Mouse (Mus musculus) heart, embryonic 13.5 days (tissue): ENCODE results near the gene T2. TPM values are rescaled to one million over a fixed set of nuclear protein-coding genes. Genes with fewer than 3 reads are reported as not detected.

Experiments used
- ATAC-seq: fragments of 200-750 bp; cut with Nextera tagmentation; 2 replicates; pipeline ENCODE4 v1.8.0; 2017; ENCODE audit warnings: moderate TSS enrichment; ENCODE audit not compliant: insufficient number of reproducible peaks, low FRiP score, low TSS enrichment; ENCODE audit errors: extremely low read depth
- H3K27ac ChIP-seq: fragments of 300-500 bp; sonication (generic); replicated peaks from 2 replicates; pipeline ENCODE4 v1.5.1; 2015; ENCODE audit warnings: moderate library complexity, mild to moderate bottlenecking, inconsistent platforms
- H3K27me3 ChIP-seq: fragments of 300-500 bp; sonication (generic); replicated peaks from 2 replicates; pipeline ENCODE4 v1.6.1; 2015; ENCODE audit warnings: mild to moderate bottlenecking, inconsistent platforms
- H3K36me3 ChIP-seq: fragments of 300-500 bp; sonication (generic); 2 replicates; pipeline ENCODE4 v1.6.1; 2015; ENCODE audit warnings: mild to moderate bottlenecking, inconsistent platforms
- H3K4me1 ChIP-seq: fragments of 300-500 bp; sonication (generic); 2 replicates; pipeline ENCODE4 v1.6.1; 2015; ENCODE audit warnings: inconsistent platforms
- H3K4me2 ChIP-seq: fragments of 300-500 bp; sonication (generic); 2 replicates; pipeline ENCODE4 v1.6.1; 2015; ENCODE audit warnings: inconsistent platforms, mild to moderate bottlenecking, moderate library complexity
- H3K4me3 ChIP-seq: fragments of 300-500 bp; sonication (generic); 2 replicates; pipeline ENCODE4 v1.5.1; 2015; ENCODE audit warnings: moderate library complexity, mild to moderate bottlenecking, inconsistent platforms
- H3K9ac ChIP-seq: fragments of 300-500 bp; sonication (generic); 2 replicates; pipeline ENCODE4 v1.6.1; 2015; ENCODE audit warnings: inconsistent platforms, mild to moderate bottlenecking, moderate library complexity
- H3K9me3 ChIP-seq: fragments of 300-500 bp; sonication (generic); 2 replicates; pipeline ENCODE4 v1.6.1; 2016; ENCODE audit warnings: inconsistent platforms
- WGBS: fragments of 180-500 bp; shearing (Covaris S2); methylation state at CpG from one replicate; pipeline ENCODE4 v1.1.7; 2015; ENCODE audit warnings: mixed read lengths; 5-methylcytosine and 5-hydroxymethylcytosine counted together
- polyA plus RNA-seq: library from polyadenylated mRNA; unstranded; fragments of >200 nt; fragmentation: Nextera tagmentation; extraction: Ambion mirVana; gene quantifications from 2 replicates; pipeline ENCODE4 v1.2.1, GENCODE M21; 2015

The T2 gene
- polyA plus RNA-seq, 1 experiment from 2014 or later = 0.83 TPM

DNA sequence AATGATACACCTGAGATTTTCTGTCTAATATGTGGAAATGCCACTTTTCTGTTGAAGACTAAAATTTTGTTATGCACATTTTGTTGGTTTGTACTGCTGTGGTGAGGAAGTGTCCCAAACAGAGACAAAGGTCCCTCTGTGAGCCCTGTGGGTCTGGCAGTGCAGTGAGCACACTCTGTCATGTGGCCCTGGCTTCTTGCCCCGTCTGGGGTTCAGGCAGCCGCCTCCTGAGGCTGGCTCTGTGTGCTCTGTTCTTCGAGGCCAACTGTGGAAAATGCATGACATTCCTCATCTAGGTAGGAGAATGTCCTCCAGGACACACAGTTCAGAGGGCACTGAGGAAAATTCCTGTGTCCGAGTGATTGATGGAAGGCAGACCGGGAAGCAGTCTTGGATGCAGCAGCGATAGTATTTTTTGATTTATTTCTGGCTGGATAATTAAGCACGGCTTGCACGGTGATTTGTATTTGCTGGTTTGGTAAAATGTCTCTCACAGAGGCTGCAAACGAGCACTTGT is 91.9 kb downstream of the T2 start:
- Histone ChIP-seq H3K9me3 (no peaks in the 10 kb centered on the region), H3K9ac (no peak overlapping the region), H3K4me3 (no peak overlapping the region), H3K4me1 (no peaks in the 10 kb centered on the region), H3K36me3 (no peaks in the 10 kb centered on the region), H3K27ac (no peak overlapping the region), H3K27me3 (peaks cover 16% of the 10 kb centered on the region), H3K4me2 (no peak overlapping the region)
- 36% methylated on average over 9 of the region's 9 CpGs for WGBS
- no peak for ATAC-seq

DNA sequence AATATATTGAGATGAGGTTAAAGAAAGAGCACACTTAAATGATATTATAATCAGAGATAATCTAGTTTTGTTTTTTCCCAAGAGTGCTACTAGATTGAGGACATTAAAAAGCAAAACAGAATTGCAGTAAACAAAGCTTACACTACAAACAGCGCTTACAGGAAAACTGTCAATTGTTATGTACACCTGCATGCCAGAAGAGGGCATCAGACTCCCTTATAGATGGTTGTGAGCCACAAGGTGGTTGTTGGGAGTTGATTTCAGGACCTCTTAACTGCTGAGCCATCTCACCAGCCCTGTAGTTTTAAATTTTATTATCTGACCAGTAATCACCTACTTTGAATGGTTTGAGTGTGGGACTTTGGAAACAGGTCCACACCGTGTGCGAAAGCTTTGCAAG is 92.5 kb downstream of the T2 start:
- H3K9me3 ChIP-seq = no peaks in the 10 kb centered on the region
- 68% methylated on average over 3 of the region's 3 CpGs for WGBS
- H3K4me3 ChIP-seq = no peak overlapping the region
- H3K27ac ChIP-seq = no peak overlapping the region
- H3K27me3 ChIP-seq = peaks cover 10% of the 10 kb centered on the region
- H3K4me1 ChIP-seq = no peaks in the 10 kb centered on the region
- no peak for ATAC-seq
- no peak overlapping the region for H3K4me2 ChIP-seq
- H3K9ac ChIP-seq = no peak overlapping the region
- H3K36me3 ChIP-seq = no peaks in the 10 kb centered on the region

DNA sequence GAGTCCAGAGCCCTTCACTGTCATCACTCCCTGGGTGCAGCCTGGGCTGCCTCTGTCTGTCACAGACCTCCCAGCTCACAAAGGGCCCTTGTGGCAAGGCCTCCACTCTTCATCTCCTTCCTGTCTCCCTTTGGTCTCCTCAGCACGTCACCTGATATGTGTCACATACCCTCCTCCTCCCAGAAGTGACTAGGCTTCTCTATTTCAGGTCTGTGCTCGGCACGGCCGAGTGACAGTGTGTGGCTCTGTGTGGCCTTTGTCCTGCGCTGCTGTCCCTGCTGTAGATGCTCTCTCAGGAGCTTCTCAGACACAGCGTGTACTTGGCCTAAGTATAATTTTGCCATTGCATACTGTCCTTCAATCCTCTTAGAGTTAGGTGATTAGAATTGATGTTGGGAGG is 99.4 kb downstream of the T2 start:
- 33% methylated on average over 6 of the region's 6 CpGs for WGBS
- H3K4me2 ChIP-seq = no peak overlapping the region
- H3K36me3 ChIP-seq = no peaks in the 10 kb centered on the region
- no peak for ATAC-seq
- H3K4me1 ChIP-seq = peaks cover 16% of the 10 kb centered on the region
- H3K27me3 ChIP-seq = peaks cover 10% of the 10 kb centered on the region
- no peak overlapping the region for H3K27ac ChIP-seq
- H3K9me3 ChIP-seq = no peaks in the 10 kb centered on the region
- no peak overlapping the region for H3K4me3 ChIP-seq
- no peak overlapping the region for H3K9ac ChIP-seq

GRCm38 (mm10) chr17:8455601-8456000 is 99.8 kb downstream of the T2 start:
- H3K9me3 ChIP-seq = no peaks in the 10 kb centered on the region
- H3K27me3 ChIP-seq = peaks cover 14% of the 10 kb centered on the region
- H3K4me1 ChIP-seq = peaks cover 16% of the 10 kb centered on the region
- no peak overlapping the region for H3K9ac ChIP-seq
- no peak overlapping the region for H3K4me2 ChIP-seq
- ATAC-seq = no peak
- no peaks in the 10 kb centered on the region for H3K36me3 ChIP-seq
- no peak overlapping the region for H3K4me3 ChIP-seq
- WGBS = 54% methylated on average over 7 of the region's 7 CpGs
- no peak overlapping the region for H3K27ac ChIP-seq

DNA sequence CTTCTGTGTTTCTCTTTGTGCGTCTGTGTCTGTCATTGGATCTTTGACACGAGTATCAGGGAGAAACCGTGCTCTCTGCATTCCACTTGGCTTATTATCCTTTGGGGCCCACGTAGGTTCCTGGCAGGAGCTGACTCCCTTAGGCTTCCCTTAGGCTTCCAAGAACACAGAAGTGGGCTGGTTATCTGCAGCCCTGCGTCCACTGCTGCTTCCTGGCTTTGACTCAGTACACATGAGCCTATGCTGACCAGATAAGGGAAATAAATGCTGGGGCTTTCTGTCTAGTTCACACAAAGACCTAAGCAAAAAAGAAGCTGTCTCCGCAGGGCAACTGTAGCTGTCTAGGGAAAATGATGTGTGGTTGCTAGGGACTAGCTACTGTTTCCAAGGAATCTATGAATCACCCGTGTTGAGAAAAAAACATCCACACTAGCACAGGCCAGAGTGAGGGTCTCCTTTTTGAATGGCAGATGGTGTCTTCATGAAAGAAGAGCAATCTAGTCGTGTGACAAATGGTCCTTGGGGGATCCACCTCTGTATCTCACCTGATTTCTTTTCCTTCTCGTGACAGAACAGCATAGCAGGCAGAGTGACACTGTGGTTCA is 101.2 kb downstream of the T2 start:
- ATAC-seq = no peak
- 25% methylated on average over 9 of the region's 9 CpGs for WGBS
- no peak overlapping the region for H3K27ac ChIP-seq

DNA sequence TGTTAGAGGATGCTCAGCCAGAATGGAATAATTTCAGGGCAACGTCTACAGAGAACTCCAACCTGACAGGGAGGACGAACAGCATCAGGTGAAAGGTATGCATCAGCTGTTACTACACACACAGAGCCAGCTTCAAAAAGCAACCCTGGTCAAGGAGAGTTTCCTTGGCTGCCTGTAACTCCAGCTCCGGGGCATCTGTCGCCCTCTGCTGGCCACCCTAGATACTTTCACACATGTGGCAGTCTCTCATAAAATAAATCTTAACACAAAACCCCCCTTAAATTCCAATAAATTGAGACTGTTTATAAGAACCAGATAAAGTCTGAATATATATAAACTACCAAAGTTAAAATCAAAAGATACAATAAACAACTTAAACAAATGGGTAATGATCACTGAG is 105.8 kb downstream of the T2 start:
- Histone ChIP-seq H3K4me2 (no peak overlapping the region), H3K27me3 (peaks cover 56% of the 10 kb centered on the region), H3K27ac (no peak overlapping the region), H3K4me3 (no peak overlapping the region), H3K36me3 (no peaks in the 10 kb centered on the region), H3K9me3 (no peaks in the 10 kb centered on the region), H3K9ac (no peak overlapping the region), H3K4me1 (peaks cover 7% of the 10 kb centered on the region)
- ATAC-seq = no peak
- 7% methylated on average over 4 of the region's 4 CpGs for WGBS

More for the DNA sequence above, 101.2 kb downstream of the T2 start:
- Histone ChIP-seq H3K4me3 (no peak overlapping the region), H3K27me3 (peaks cover 25% of the 10 kb centered on the region), H3K4me2 (peak overlapping the region; percentile 10; the same call in 1 of the 2 replicates), H3K36me3 (no peaks in the 10 kb centered on the region), H3K9ac (no peak overlapping the region), H3K4me1 (peaks cover 16% of the 10 kb centered on the region), H3K9me3 (no peaks in the 10 kb centered on the region)

GRCm38 (mm10) chr17:8463482-8464128 is 107.8 kb downstream of the T2 start:
- no peak overlapping the region for H3K4me2 ChIP-seq
- no peaks in the 10 kb centered on the region for H3K4me1 ChIP-seq
- H3K9ac ChIP-seq = no peak overlapping the region
- no peak for ATAC-seq
- H3K36me3 ChIP-seq = no peaks in the 10 kb centered on the region
- H3K9me3 ChIP-seq = no peaks in the 10 kb centered on the region
- no peak overlapping the region for H3K27ac ChIP-seq
- no peak overlapping the region for H3K4me3 ChIP-seq
- H3K27me3 ChIP-seq = peaks cover 74% of the 10 kb centered on the region
- WGBS = 23% methylated on average over 9 of the region's 9 CpGs

GRCm38 (mm10) chr17:8467771-8468170 is 112.0 kb downstream of the T2 start:
- Histone ChIP-seq H3K36me3 (no peaks in the 10 kb centered on the region), H3K4me1 (no peaks in the 10 kb centered on the region), H3K9me3 (no peaks in the 10 kb centered on the region), H3K4me2 (no peak overlapping the region), H3K9ac (no peak overlapping the region), H3K4me3 (no peak overlapping the region), H3K27ac (no peak overlapping the region), H3K27me3 (peaks cover 82% of the 10 kb centered on the region)
- 77% methylated on average over 3 of the region's 3 CpGs for WGBS
- ATAC-seq = no peak

DNA sequence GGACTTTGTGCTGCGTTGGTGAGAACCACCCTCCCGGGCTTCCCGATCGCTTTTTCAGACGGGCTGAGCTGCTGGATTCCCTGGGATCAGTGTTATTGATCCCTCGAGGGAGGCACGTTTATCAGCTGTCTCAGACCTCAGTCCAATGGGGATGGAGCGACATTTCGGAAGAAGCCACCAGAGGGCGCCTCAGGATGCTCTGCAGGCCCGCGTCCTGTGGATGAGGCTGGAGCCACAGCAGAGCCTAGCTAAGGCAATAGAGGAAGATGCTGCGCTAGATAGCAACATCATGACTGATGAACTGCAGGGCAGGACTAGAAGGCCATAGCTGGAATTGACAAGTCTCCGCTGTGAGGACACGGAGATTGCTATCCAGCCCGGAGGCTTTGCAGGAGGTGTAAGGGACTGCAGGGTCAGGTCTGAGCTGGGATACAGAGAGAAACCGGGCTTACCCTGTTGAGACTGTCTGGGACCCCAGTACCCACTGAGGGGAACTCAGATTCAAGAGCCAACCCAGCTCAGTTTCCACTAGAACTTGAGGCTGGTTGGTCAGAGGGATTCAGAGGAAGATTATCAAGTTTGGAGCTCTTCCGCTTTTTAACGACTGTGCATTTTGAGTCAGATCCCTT is 113.0 kb downstream of the T2 start:
- Histone ChIP-seq H3K36me3 (no peaks in the 10 kb centered on the region), H3K4me1 (no peaks in the 10 kb centered on the region), H3K4me2 (no peak overlapping the region), H3K27ac (no peak overlapping the region), H3K9me3 (no peaks in the 10 kb centered on the region), H3K27me3 (peaks cover 88% of the 10 kb centered on the region), H3K9ac (no peak overlapping the region), H3K4me3 (no peak overlapping the region)
- 13% methylated on average over 19 of the region's 19 CpGs for WGBS
- no peak for ATAC-seq
